Mouse (Mus musculus): Measurements from ENCODE around the gene Cnn2.

GRCm38 (mm10) chr10:79977324-79977723 lies 11.1 kb upstream of the Cnn2 start:
- TF ChIP-seq CTCF (IDR thresholded peaks at IDR 0.05; ENCODE audit: insufficient read depth, low read length) (no peak), POLR2A (IDR thresholded peaks at IDR 0.05; ENCODE audit: borderline replicate concordance, extremely low read depth, low read depth, low read length) (no peak)
